Mouse (Mus musculus): ENCODE measurements around the gene Trappc2l. TPM values are rescaled to one million over a fixed set of nuclear protein-coding genes. Genes with fewer than 3 reads are reported as not detected.

Trappc2l gene
- 143 and 218 TPM in 2 replicates for polyA plus RNA-seq (2012; rRNA removed)

GRCm38 (mm10) chr8:122611295-122612133, at the start of gene Trappc2l, which contains the start of gene Galns:
TSS of gene Trappc2l (plus strand) at chr8:122611640.
TSS of gene Galns (minus strand) at chr8:122611463.

GRCm38 (mm10) chr8:122567361-122568108, 43.9 kb upstream of the Trappc2l start, which contains the start of gene Cdt1:
TSS of gene Cdt1 (plus strand) at chr8:122568015.

GRCm38 (mm10) chr8:122576648-122577022, 34.8 kb upstream of the Trappc2l start, which contains the start of gene Aprt:
TSS of gene Aprt (minus strand) at chr8:122576909.

GRCm38 (mm10) chr8:122622727-122623126, 11.3 kb downstream of the Trappc2l start, which contains the start of gene Pabpn1l:
TSS of gene Pabpn1l (minus strand) at chr8:122622739.

Other genes starting within 250 kb of the Trappc2l start
- gene Zc3h18, start 235.0 kb upstream of the Trappc2l start, polyA plus RNA-seq (2012; rRNA removed), result 33.7 and 44.0 TPM in 2 replicates
- gene Il17c, start 189.6 kb upstream of the Trappc2l start, polyA plus RNA-seq (2012; rRNA removed), result 1.2 and 1.3 TPM in 2 replicates
- gene Cyba, start 178.7 kb upstream of the Trappc2l start, polyA plus RNA-seq (2012; rRNA removed), result 180 and 243 TPM in 2 replicates
- gene Mvd, start 168.2 kb upstream of the Trappc2l start, polyA plus RNA-seq (2012; rRNA removed), result 43.0 and 48.2 TPM in 2 replicates
- 4.7 and 8.2 TPM in 2 replicates for gene Snai3, start 150.9 kb upstream of the Trappc2l start, polyA plus RNA-seq (2012; rRNA removed)
- 129 and 146 TPM in 2 replicates for gene Rnf166, start 135.6 kb upstream of the Trappc2l start, polyA plus RNA-seq (2012; rRNA removed)
- gene Ctu2, start 135.5 kb upstream of the Trappc2l start, polyA plus RNA-seq (2012; rRNA removed), result 68.6 and 81.8 TPM in 2 replicates
- gene Piezo1, start 60.3 kb upstream of the Trappc2l start, polyA plus RNA-seq (2012; rRNA removed), result 187 and 204 TPM in 2 replicates
- gene Cdt1, start 43.6 kb upstream of the Trappc2l start, polyA plus RNA-seq (2012; rRNA removed), result 45.8 and 56.9 TPM in 2 replicates
- 194 and 225 TPM in 2 replicates for gene Aprt, start 34.7 kb upstream of the Trappc2l start, polyA plus RNA-seq (2012; rRNA removed)
- 15.6 and 16.8 TPM in 2 replicates for gene Galns, start 177 bp upstream of the Trappc2l start, polyA plus RNA-seq (2012; rRNA removed)
- gene Pabpn1l, start 11.1 kb downstream of the Trappc2l start, polyA plus RNA-seq (2012; rRNA removed), result 3.2 and 5.0 TPM in 2 replicates
- 15.7 and 17.2 TPM in 2 replicates for gene Cbfa2t3, start 87.5 kb downstream of the Trappc2l start, polyA plus RNA-seq (2012; rRNA removed)
- gene Acsf3, start 163.8 kb downstream of the Trappc2l start, polyA plus RNA-seq (2012; rRNA removed), result 20.9 and 25.6 TPM in 2 replicates
- 1.2 and 2.5 TPM in 2 replicates for gene Cdh15, start 236.3 kb downstream of the Trappc2l start, polyA plus RNA-seq (2012; rRNA removed)

Measured in ovary, adult 2 months (tissue).